Mouse (Mus musculus) neural tube, embryonic 15.5 days (tissue): ENCODE results near the gene Stpg4. TPM values are rescaled to one million over a fixed set of nuclear protein-coding genes. Genes with fewer than 3 reads are reported as not detected.
A peak's percentile ranks its signal among the peaks of the same experiment; 100 is the strongest.

Experiments used
- ATAC-seq: fragments of 200-750 bp; cut with Nextera tagmentation; 2 replicates; pipeline ENCODE4 v1.8.0; 2017; ENCODE audit warnings: mild to moderate bottlenecking, moderate TSS enrichment, moderate library complexity; ENCODE audit not compliant: low FRiP score
- H3K27ac ChIP-seq: fragments of 300-500 bp; sonication (generic); replicated peaks from 2 replicates; pipeline ENCODE4 v1.5.1; 2015; ENCODE audit warnings: mild to moderate bottlenecking, inconsistent platforms
- H3K27me3 ChIP-seq: fragments of 300-500 bp; sonication (generic); replicated peaks from 2 replicates; pipeline ENCODE4 v1.6.1; 2015; ENCODE audit warnings: inconsistent platforms
- H3K36me3 ChIP-seq: fragments of 300-500 bp; sonication (generic); 2 replicates; pipeline ENCODE4 v1.6.1; 2015; ENCODE audit warnings: inconsistent platforms
- H3K4me1 ChIP-seq: fragments of 300-500 bp; sonication (generic); 2 replicates; pipeline ENCODE4 v1.6.1; 2015; ENCODE audit warnings: inconsistent platforms
- H3K4me2 ChIP-seq: fragments of 300-500 bp; sonication (generic); 2 replicates; pipeline ENCODE4 v1.6.1; 2015; ENCODE audit warnings: inconsistent platforms, mild to moderate bottlenecking, moderate library complexity
- H3K4me3 ChIP-seq: fragments of 300-500 bp; sonication (generic); replicated peaks from 2 replicates; pipeline ENCODE4 v1.5.1; 2015; ENCODE audit warnings: mild to moderate bottlenecking, inconsistent platforms
- H3K9ac ChIP-seq: fragments of 300-500 bp; sonication (generic); replicated peaks from 2 replicates; pipeline ENCODE4 v1.6.1; 2015; ENCODE audit warnings: mild to moderate bottlenecking, inconsistent platforms
- H3K9me3 ChIP-seq: fragments of 300-500 bp; sonication (generic); replicated peaks from 2 replicates; pipeline ENCODE4 v1.6.1; 2016; ENCODE audit warnings: inconsistent platforms
- WGBS: fragments of 180-500 bp; shearing (Covaris S2); methylation state at CpG from one replicate; pipeline ENCODE4 v1.1.7; 2015; ENCODE audit warnings: mixed read lengths; 5-methylcytosine and 5-hydroxymethylcytosine counted together
- polyA plus RNA-seq: library from polyadenylated mRNA; unstranded; fragments of >200 nt; fragmentation: Nextera tagmentation; extraction: Ambion mirVana; gene quantifications from 2 replicates; pipeline ENCODE4 v1.2.1, GENCODE M21; 2015

The Stpg4 gene
- polyA plus RNA-seq, 1 experiment from 2014 or later, result 0.26 TPM

- Histone ChIP-seq H3K4me3 (no peak overlapping the region), H3K27ac (peak overlapping the region; percentile 77), H3K36me3 (no peaks in the 10 kb centered on the region), H3K9ac (no peak overlapping the region), H3K4me1 (peaks cover 49% of the 10 kb centered on the region), H3K27me3 (no peaks in the 10 kb centered on the region), H3K9me3 (no peaks in the 10 kb centered on the region), H3K4me2 (peak overlapping the region; percentile 40)
- 20% methylated on average over 17 of the region's 17 CpGs for WGBS
- no peak; the same call in 1 of the 2 replicates for ATAC-seq
Measured at GRCm38 (mm10) chr17:87460669-87461498, 33.3 kb upstream of the Stpg4 start.

GRCm38 (mm10) chr17:87459750-87460668 lies 32.5 kb upstream of the Stpg4 start:
- WGBS, result 7% methylated on average over 14 of the region's 14 CpGs
- peak overlapping the region; percentile 77 for H3K27ac ChIP-seq
- H3K9me3 ChIP-seq, result no peaks in the 10 kb centered on the region
- no peaks in the 10 kb centered on the region for H3K36me3 ChIP-seq
- H3K27me3 ChIP-seq, result no peaks in the 10 kb centered on the region
- ATAC-seq, result peak; percentile 51
- H3K4me3 ChIP-seq, result no peak overlapping the region
- no peak overlapping the region for H3K9ac ChIP-seq
- peaks cover 49% of the 10 kb centered on the region for H3K4me1 ChIP-seq
- H3K4me2 ChIP-seq, result peak overlapping the region; percentile 40

- Histone ChIP-seq H3K9me3 (no peaks in the 10 kb centered on the region), H3K4me1 (peaks cover 49% of the 10 kb centered on the region), H3K27me3 (no peaks in the 10 kb centered on the region), H3K4me3 (no peak overlapping the region), H3K4me2 (peak overlapping the region; percentile 40), H3K27ac (peak overlapping the region; percentile 77), H3K9ac (peak overlapping the region; percentile 17; the same call in 1 of the 2 replicates), H3K36me3 (no peaks in the 10 kb centered on the region)
- peak; percentile 45 for ATAC-seq
- 10% methylated on average over 13 of the region's 17 CpGs for WGBS
Measured at GRCm38 (mm10) chr17:87458911-87459749, 31.6 kb upstream of the Stpg4 start.

GRCm38 (mm10) chr17:87457961-87458360 lies 30.4 kb upstream of the Stpg4 start:
- Histone ChIP-seq H3K9ac (no peak overlapping the region), H3K4me3 (no peak overlapping the region), H3K4me2 (no peak overlapping the region), H3K9me3 (no peaks in the 10 kb centered on the region), H3K27ac (0 out of 2 replicates have a peak overlapping the region, but pooled peaks have one; percentile 55), H3K4me1 (peaks cover 49% of the 10 kb centered on the region), H3K27me3 (no peaks in the 10 kb centered on the region), H3K36me3 (no peaks in the 10 kb centered on the region)
- 33% methylated on average over 7 of the region's 7 CpGs for WGBS
- no peak for ATAC-seq

GRCm38 (mm10) chr17:87454121-87454520 lies 26.6 kb upstream of the Stpg4 start:
- H3K4me3 ChIP-seq, result no peak overlapping the region
- H3K36me3 ChIP-seq, result no peaks in the 10 kb centered on the region
- H3K9ac ChIP-seq, result no peak overlapping the region
- no peak overlapping the region for H3K27ac ChIP-seq
- peaks cover 20% of the 10 kb centered on the region for H3K4me1 ChIP-seq
- H3K9me3 ChIP-seq, result no peaks in the 10 kb centered on the region
- H3K27me3 ChIP-seq, result no peaks in the 10 kb centered on the region
- WGBS, result 87% methylated on average over 3 of the region's 3 CpGs
- no peak overlapping the region for H3K4me2 ChIP-seq
- no peak for ATAC-seq

GRCm38 (mm10) chr17:87453336-87453735 lies 25.8 kb upstream of the Stpg4 start:
- Histone ChIP-seq H3K27ac (no peak overlapping the region), H3K9me3 (no peaks in the 10 kb centered on the region), H3K4me2 (no peak overlapping the region), H3K36me3 (no peaks in the 10 kb centered on the region), H3K9ac (no peak overlapping the region), H3K27me3 (no peaks in the 10 kb centered on the region), H3K4me3 (no peak overlapping the region), H3K4me1 (peaks cover 12% of the 10 kb centered on the region)
- ATAC-seq, result no peak
- WGBS, result 87% methylated on average over 7 of the region's 7 CpGs

- Histone ChIP-seq H3K9me3 (no peaks in the 10 kb centered on the region), H3K27ac (no peak overlapping the region), H3K27me3 (no peaks in the 10 kb centered on the region), H3K4me3 (no peak overlapping the region), H3K4me2 (no peak overlapping the region), H3K9ac (no peak overlapping the region), H3K4me1 (peaks cover 17% of the 10 kb centered on the region), H3K36me3 (no peaks in the 10 kb centered on the region)
- no peak for ATAC-seq
- 86% methylated on average over 8 of the region's 8 CpGs for WGBS
Measured at GRCm38 (mm10) chr17:87448881-87449280, 21.3 kb upstream of the Stpg4 start.

- Histone ChIP-seq H3K4me2 (no peak overlapping the region), H3K4me3 (no peak overlapping the region), H3K27ac (peak overlapping the region; percentile 98), H3K27me3 (no peaks in the 10 kb centered on the region), H3K36me3 (no peaks in the 10 kb centered on the region), H3K9me3 (no peaks in the 10 kb centered on the region), H3K9ac (no peak overlapping the region), H3K4me1 (peaks cover 22% of the 10 kb centered on the region)
- 85% methylated on average over 9 of the region's 9 CpGs for WGBS
- no peak for ATAC-seq
Measured at GRCm38 (mm10) chr17:87448339-87448738, 20.8 kb upstream of the Stpg4 start.

GRCm38 (mm10) chr17:87447612-87448200 lies 20.2 kb upstream of the Stpg4 start:
- Histone ChIP-seq H3K4me1 (peaks cover 29% of the 10 kb centered on the region), H3K4me3 (peak overlapping the region; percentile 87), H3K27ac (peak overlapping the region; percentile 98), H3K9ac (peak overlapping the region; percentile 99), H3K9me3 (no peaks in the 10 kb centered on the region), H3K36me3 (no peaks in the 10 kb centered on the region), H3K4me2 (peak overlapping the region; percentile 65), H3K27me3 (no peaks in the 10 kb centered on the region)
- 34% methylated on average over 12 of the region's 12 CpGs for WGBS
- no peak for ATAC-seq

- no peaks in the 10 kb centered on the region for H3K36me3 ChIP-seq
- WGBS, result under 1% methylated on average over 64 of the region's 69 CpGs
- peak within 1 kb of the TSS; percentile 98 for H3K27ac ChIP-seq
- ATAC-seq, result peak; percentile 92
- H3K4me2 ChIP-seq, result peak within 1 kb of the TSS; percentile 68
- peak within 1 kb of the TSS; percentile 99 for H3K9ac ChIP-seq
- H3K4me3 ChIP-seq, result peak within 1 kb of the TSS; percentile 87
- no peaks in the 10 kb centered on the region for H3K27me3 ChIP-seq
- no peaks in the 10 kb centered on the region for H3K9me3 ChIP-seq
- H3K4me1 ChIP-seq, result peaks cover 34% of the 10 kb centered on the region
Measured at GRCm38 (mm10) chr17:87446767-87447611, 19.4 kb upstream of the Stpg4 start, which contains the start of gene Calm2. Gene Calm2, minus strand, starts transcription at chr17:87446935.
